Mouse (Mus musculus) midbrain, postnatal 0 days (tissue): ENCODE data around the gene A830018L16Rik. TPM values are rescaled to one million over a fixed set of nuclear protein-coding genes. Genes with fewer than 3 reads are reported as not detected.
A peak's percentile ranks its signal among the peaks of the same experiment; 100 is the strongest.
"Not testable (repeated sequence)": the region's sequence is repeated elsewhere in the genome, so short reads cannot be mapped to it uniquely, and the experiment has no call there.

Source experiments
- ATAC-seq: fragments of 200-750 bp; cut with Nextera tagmentation; 2 replicates; pipeline ENCODE4 v1.8.0; 2017; ENCODE audit warnings: moderate number of reproducible peaks, mild to moderate bottlenecking, moderate TSS enrichment, moderate library complexity; ENCODE audit not compliant: low FRiP score
- DNase-seq: peaks from one replicate; pipeline ENCODE4 v3.0.0-alpha.2; 2015; ENCODE audit warnings: low spot score
- H3K27ac ChIP-seq: fragments of 300-500 bp; sonication (generic); 2 replicates; pipeline ENCODE4 v1.5.1; 2014; ENCODE audit warnings: low read depth, mild to moderate bottlenecking, low read length, mixed read lengths
- H3K27me3 ChIP-seq: fragments of 300-500 bp; sonication (generic); 2 replicates; pipeline ENCODE4 v1.6.1; 2014; ENCODE audit warnings: low read length, control low read depth, mixed read lengths; ENCODE audit not compliant: insufficient read depth
- H3K36me3 ChIP-seq: fragments of 300-500 bp; sonication (generic); 2 replicates; pipeline ENCODE4 v1.6.1; 2014; ENCODE audit warnings: low read length, control low read depth, mixed read lengths; ENCODE audit not compliant: insufficient read depth
- H3K4me1 ChIP-seq: fragments of 300-500 bp; sonication (generic); 2 replicates; pipeline ENCODE4 v1.6.1; 2014; ENCODE audit warnings: mild to moderate bottlenecking, control low read depth, antibody characterized with exemption, low read length, mixed read lengths; ENCODE audit not compliant: insufficient read depth
- H3K4me2 ChIP-seq: fragments of 300-500 bp; sonication (generic); 2 replicates; pipeline ENCODE4 v1.6.1; 2014; ENCODE audit warnings: low read depth, mild to moderate bottlenecking, low read length, mixed read lengths; ENCODE audit not compliant: poor library complexity, severe bottlenecking
- H3K4me3 ChIP-seq: fragments of 300-500 bp; sonication (generic); 2 replicates; pipeline ENCODE4 v1.5.1; 2014; ENCODE audit warnings: low read depth, mild to moderate bottlenecking, low read length, moderate library complexity
- H3K9ac ChIP-seq: fragments of 300-500 bp; sonication (generic); replicated peaks from 2 replicates; pipeline ENCODE4 v1.6.1; 2014; ENCODE audit warnings: mild to moderate bottlenecking, low read length, moderate library complexity, mixed read lengths; ENCODE audit not compliant: poor library complexity, severe bottlenecking
- H3K9me3 ChIP-seq: fragments of 300-500 bp; sonication (generic); 2 replicates; pipeline ENCODE4 v1.6.1; 2016; ENCODE audit warnings: low read length, control low read depth
- CTCF ChIP-seq: IDR thresholded peaks from 2 replicates; pipeline ENCODE4 v1.5.1; 2016; ENCODE audit warnings: antibody characterized with exemption, mild to moderate bottlenecking
- WGBS: fragments of 180-500 bp; shearing (Covaris S2); extraction: QIAGEN DNeasy Blood & Tissue Kit; methylation state at CpG from one replicate; pipeline ENCODE4 v1.1.7; 2014; 5-methylcytosine and 5-hydroxymethylcytosine counted together
- polyA plus RNA-seq: library from polyadenylated mRNA; unstranded; fragments of >200 nt; fragmentation: Nextera tagmentation; extraction: Ambion mirVana; gene quantifications from 2 replicates; pipeline ENCODE4 v1.2.1, GENCODE M21; 2015
- total RNA-seq: library from RNA; depleted of rRNA; stranded (reverse); fragments of >200 nt; gene quantifications from 2 replicates; pipeline ENCODE4 v1.2.3, GENCODE M21; 2014

A830018L16Rik gene
- total and polyA plus RNA-seq, 2 experiments from 2014 or later, result 14.2 to 22.6 TPM

- Histone ChIP-seq H3K4me3 (no peak overlapping the region), H3K27me3 (no peaks in the 10 kb centered on the region), H3K9ac (no peak overlapping the region), H3K4me2 (no peak overlapping the region), H3K27ac (no peak overlapping the region), H3K4me1 (no peaks in the 10 kb centered on the region), H3K36me3 (no peaks in the 10 kb centered on the region), H3K9me3 (no peaks in the 10 kb centered on the region)
- no peak for TF ChIP-seq CTCF
- 67% methylated on average over 1 of the region's 1 CpGs for WGBS
- DNase-seq, result no peak
- peak; percentile 44; the same call in 1 of the 2 replicates for ATAC-seq
Observed at GRCm38 (mm10) chr1:12010607-12011006, 596.7 kb downstream of the A830018L16Rik start.

- not testable (repeated sequence) for DNase-seq, H3K9me3 ChIP-seq, H3K9ac ChIP-seq, ATAC-seq, H3K27me3 ChIP-seq, H3K27ac ChIP-seq, H3K4me2 ChIP-seq, H3K4me1 ChIP-seq, H3K4me3 ChIP-seq, H3K36me3 ChIP-seq
- WGBS, result 87% methylated on average over 5 of the region's 5 CpGs
Observed at GRCm38 (mm10) chr1:12020646-12021045, 606.7 kb downstream of the A830018L16Rik start.
